ENCODE assay signal across 8 mouse cellular contexts in the genomic region with DNA sequence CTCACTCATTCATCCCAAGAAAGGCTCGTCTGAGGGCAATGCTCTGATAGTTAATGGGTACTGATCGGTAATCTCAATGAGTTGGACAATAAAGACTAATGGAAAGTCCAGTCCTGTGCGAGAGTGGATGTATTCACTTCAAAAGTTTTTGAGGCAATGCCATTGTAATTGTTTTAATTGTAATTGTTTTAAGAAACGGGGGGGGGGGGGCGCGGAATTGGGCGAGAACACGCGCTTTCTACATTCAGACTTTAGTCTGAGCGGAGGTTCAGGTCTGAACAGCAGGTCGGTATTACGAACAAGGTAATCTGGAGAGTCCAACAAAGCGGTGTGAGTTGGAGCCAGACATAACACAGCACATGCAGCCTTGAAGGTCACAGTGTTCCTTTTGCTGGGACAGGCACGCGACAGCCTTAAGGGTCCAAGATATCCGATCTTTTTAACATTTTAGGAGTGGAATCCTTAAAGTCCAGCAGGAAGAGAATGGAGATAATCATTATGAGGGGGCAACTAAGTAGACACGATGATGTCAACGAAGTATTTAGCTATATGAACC. TPM values are rescaled to one million over a fixed set of nuclear protein-coding genes. Genes with fewer than 3 reads are reported as not detected.
DNase-seq lines count a peak whose midpoint lies in the region; ATAC-seq and TF ChIP-seq lines count a peak whose summit lies in the region.

No protein-coding gene starts in this region.

- H3K4me1 ChIP-seq in cerebellum, adult 2 months (ENCODE audit: control insufficient read depth, insufficient read depth, low read length): no peaks in the 10 kb centered on the region
- H3K4me1 ChIP-seq in bone marrow macrophage, adult 2 months (ENCODE audit: control insufficient read depth, insufficient read depth, low read length): peaks cover 5% of the 10 kb centered on the region
- peaks cover 17% of the 10 kb centered on the region for H3K4me1 ChIP-seq in heart, embryonic 15.5 days (replicated peaks)
- 0 out of 2 replicates have a peak, but pooled peaks cover 3% of the 10 kb centered on the region for H3K4me1 ChIP-seq in limb, embryonic 11.5 days (ENCODE audit: control insufficient read depth, insufficient read depth, low read length)
- peaks cover 12% of the 10 kb centered on the region for H3K4me1 ChIP-seq in neural tube, embryonic 14.5 days (ENCODE audit: control insufficient read depth, insufficient read depth, low read length)

- peak overlapping the region; percentile 98 for H3K9ac ChIP-seq in heart, embryonic 15.5 days
- peak overlapping the region; percentile 92 for H3K9ac ChIP-seq in limb, embryonic 11.5 days (ENCODE audit: low read length)
- H3K9ac ChIP-seq in neural tube, embryonic 14.5 days (replicated peaks; ENCODE audit: low read depth, low read length): peak overlapping the region; percentile 93

- H3K36me3 ChIP-seq in heart, embryonic 15.5 days: peaks cover 18% of the 10 kb centered on the region
- 0 out of 2 replicates have a peak, but pooled peaks cover 3% of the 10 kb centered on the region for H3K36me3 ChIP-seq in limb, embryonic 11.5 days (ENCODE audit: control insufficient read depth, insufficient read depth, low read length)
- peaks cover 10% of the 10 kb centered on the region for H3K36me3 ChIP-seq in neural tube, embryonic 14.5 days (ENCODE audit: control insufficient read depth, insufficient read depth, low read length)

- 3% methylated on average over 18 of the region's 18 CpGs for WGBS in cerebellum, adult 2 months
- 2% methylated on average over 18 of the region's 18 CpGs for WGBS in heart, embryonic 15.5 days
- WGBS in limb, embryonic 11.5 days: 5% methylated on average over 18 of the region's 18 CpGs
- WGBS in neural tube, embryonic 14.5 days: 3% methylated on average over 18 of the region's 18 CpGs

- no peaks in the 10 kb centered on the region for H3K27me3 ChIP-seq in cerebellum, adult 2 months (ENCODE audit: control insufficient read depth, insufficient read depth, low read length)
- no peaks in the 10 kb centered on the region for H3K27me3 ChIP-seq in heart, embryonic 15.5 days
- no peaks in the 10 kb centered on the region for H3K27me3 ChIP-seq in limb, embryonic 11.5 days (ENCODE audit: control insufficient read depth, insufficient read depth, low read length)
- no peaks in the 10 kb centered on the region for H3K27me3 ChIP-seq in neural tube, embryonic 14.5 days (ENCODE audit: control insufficient read depth, insufficient read depth, low read length)

- H3K4me2 ChIP-seq in heart, embryonic 15.5 days: peak overlapping the region; percentile 95
- H3K4me2 ChIP-seq in limb, embryonic 11.5 days (ENCODE audit: low read depth, severe bottlenecking): peak overlapping the region; percentile 72
- peak overlapping the region; percentile 78 for H3K4me2 ChIP-seq in neural tube, embryonic 14.5 days (ENCODE audit: low read depth, low read length)

- peak in 1 of 2 experiments; percentile 18 for DNase-seq in cerebellum, adult 2 months
- DNase-seq in limb, embryonic 11.5 days (ENCODE audit: low spot score): peak; percentile 49
- DNase-seq in layer of hippocampus, postnatal 10 days (ENCODE audit: low spot score in 2 of 2): no peak
- DNase-seq in spleen, adult 18-20 months: no peak

- no peak for ATAC-seq in cerebellum, adult (ENCODE audit: insufficient number of reproducible peaks, low FRiP score, low TSS enrichment)
- ATAC-seq in heart, embryonic 15.5 days (replicated peaks; ENCODE audit: insufficient number of reproducible peaks, insufficient read depth, low FRiP score, low read depth): no peak
- ATAC-seq in limb, embryonic 11.5 days (ENCODE audit: insufficient number of reproducible peaks, low FRiP score, low TSS enrichment, low read depth): no peak
- ATAC-seq in neural tube, embryonic 14.5 days (ENCODE audit: low read depth): no peak

- 0 out of 2 replicates have a peak overlapping the region, but pooled peaks have one; percentile 79 for H3K27ac ChIP-seq in cerebellum, adult 2 months (ENCODE audit: insufficient read depth, low read length)
- H3K27ac ChIP-seq in bone marrow macrophage, adult 2 months (ENCODE audit: insufficient read depth, low read depth, low read length): peak overlapping the region; percentile 44
- peak overlapping the region; percentile 99 for H3K27ac ChIP-seq in heart, embryonic 15.5 days
- H3K27ac ChIP-seq in limb, embryonic 11.5 days (replicated peaks; ENCODE audit: low read depth, low read length): peak overlapping the region; percentile 92; the same call in 1 of the 2 replicates
- H3K27ac ChIP-seq in neural tube, embryonic 14.5 days (ENCODE audit: low read depth, low read length): peak overlapping the region; percentile 97

- no peak for TF ChIP-seq CTCF in cerebellum, adult 2 months (IDR thresholded peaks at IDR 0.05; ENCODE audit: borderline replicate concordance, insufficient read depth, low read depth, low read length)
- TF ChIP-seq CTCF in bone marrow macrophage, adult 2 months (IDR thresholded peaks at IDR 0.05; ENCODE audit: low read depth, low read length): no peak

- TF ChIP-seq POLR2A in cerebellum, adult 2 months (IDR thresholded peaks at IDR 0.05; ENCODE audit: borderline replicate concordance, insufficient read depth, low read length): no peak
- TF ChIP-seq POLR2A in bone marrow macrophage, adult 2 months (IDR thresholded peaks at IDR 0.05; ENCODE audit: borderline replicate concordance, low read depth, low read length): no peak

- peak overlapping the region; percentile 89 for H3K4me3 ChIP-seq in cerebellum, adult 2 months (replicated peaks; ENCODE audit: insufficient read depth, low read depth, low read length)
- peak overlapping the region; percentile 71 for H3K4me3 ChIP-seq in bone marrow macrophage, adult 2 months (ENCODE audit: insufficient read depth, low read length)
- H3K4me3 ChIP-seq in heart, embryonic 15.5 days: peak overlapping the region; percentile 92
- H3K4me3 ChIP-seq in limb, embryonic 11.5 days (ENCODE audit: low read depth, low read length): peak overlapping the region; percentile 80
- peak overlapping the region; percentile 76 for H3K4me3 ChIP-seq in neural tube, embryonic 14.5 days (ENCODE audit: low read depth, low read length)

- no peaks in the 10 kb centered on the region for H3K9me3 ChIP-seq in heart, embryonic 15.5 days (replicated peaks)
- H3K9me3 ChIP-seq in limb, embryonic 11.5 days (ENCODE audit: control insufficient read depth, low read length): no peaks in the 10 kb centered on the region
- no peaks in the 10 kb centered on the region for H3K9me3 ChIP-seq in neural tube, embryonic 14.5 days (ENCODE audit: control insufficient read depth, low read length)

RNA-seq across cellular contexts. Expression of a gene that starts 1.0 kb away (rescaled TPM):
- polyA plus RNA-seq in cerebellum, adult 2 months (2012; rRNA removed): 24.5 and 26.1 TPM in 2 replicates
- polyA plus RNA-seq in bone marrow macrophage, adult 2 months (2012; ENCODE audit: insufficient read depth, insufficient read length, missing spikeins): 17.6 and 18.6 TPM in 2 replicates
- polyA plus RNA-seq in heart, embryonic 15.5 days (2015; fragmentation: Nextera tagmentation; extraction: Ambion mirVana): 21.6 and 22.7 TPM in 2 replicates
- 44.4 and 47.9 TPM in 2 replicates for polyA plus RNA-seq in limb, embryonic 11.5 days (2014; fragmentation: Nextera tagmentation; extraction: Ambion mirVana)
- 38.4 and 38.7 TPM in 2 replicates for polyA plus RNA-seq in neural tube, embryonic 14.5 days (2014; fragmentation: Nextera tagmentation; extraction: Ambion mirVana)
- total RNA-seq in layer of hippocampus, postnatal 10 days (2021): 10 to 100 TPM; 38.2 to 44.0 TPM

RNA-seq across cellular contexts. Expression of a gene that starts 36.0 kb away (rescaled TPM):
- 4.3 and 4.7 TPM in 2 replicates for polyA plus RNA-seq in cerebellum, adult 2 months (2012; rRNA removed)
- polyA plus RNA-seq in bone marrow macrophage, adult 2 months (2012; ENCODE audit: insufficient read depth, insufficient read length, missing spikeins): 0.55 and 1.0 TPM in 2 replicates
- 0.72 and 0.77 TPM in 2 replicates for polyA plus RNA-seq in heart, embryonic 15.5 days (2015; fragmentation: Nextera tagmentation; extraction: Ambion mirVana)
- polyA plus RNA-seq in limb, embryonic 11.5 days (2014; fragmentation: Nextera tagmentation; extraction: Ambion mirVana): 1.8 and 2.0 TPM in 2 replicates
- 5.3 and 5.9 TPM in 2 replicates for polyA plus RNA-seq in neural tube, embryonic 14.5 days (2014; fragmentation: Nextera tagmentation; extraction: Ambion mirVana)
- 10 to 100 TPM; 14.0 to 15.0 TPM for total RNA-seq in layer of hippocampus, postnatal 10 days (2021)

RNA-seq across cellular contexts. Expression of a gene that starts 38.4 kb away (rescaled TPM):
- not detected in 2 replicates for polyA plus RNA-seq in cerebellum, adult 2 months (2012; rRNA removed)
- polyA plus RNA-seq in bone marrow macrophage, adult 2 months (2012; ENCODE audit: insufficient read depth, insufficient read length, missing spikeins): not detected in 2 replicates
- polyA plus RNA-seq in heart, embryonic 15.5 days (2015; fragmentation: Nextera tagmentation; extraction: Ambion mirVana): not detected in 2 replicates
- not detected in 2 replicates for polyA plus RNA-seq in limb, embryonic 11.5 days (2014; fragmentation: Nextera tagmentation; extraction: Ambion mirVana)
- not detected in 2 replicates for polyA plus RNA-seq in neural tube, embryonic 14.5 days (2014; fragmentation: Nextera tagmentation; extraction: Ambion mirVana)
- not detected for total RNA-seq in layer of hippocampus, postnatal 10 days (2021)

RNA-seq across cellular contexts. Expression of a gene that starts 44.1 kb away (rescaled TPM):
- not detected in 2 replicates for polyA plus RNA-seq in cerebellum, adult 2 months (2012; rRNA removed)
- polyA plus RNA-seq in bone marrow macrophage, adult 2 months (2012; ENCODE audit: insufficient read depth, insufficient read length, missing spikeins): not detected in 2 replicates
- not detected in 2 replicates for polyA plus RNA-seq in heart, embryonic 15.5 days (2015; fragmentation: Nextera tagmentation; extraction: Ambion mirVana)
- not detected in 2 replicates for polyA plus RNA-seq in limb, embryonic 11.5 days (2014; fragmentation: Nextera tagmentation; extraction: Ambion mirVana)
- polyA plus RNA-seq in neural tube, embryonic 14.5 days (2014; fragmentation: Nextera tagmentation; extraction: Ambion mirVana): not detected in 2 replicates
- not detected for total RNA-seq in layer of hippocampus, postnatal 10 days (2021)

Comparison
In these comparisons a context has a peak if more than half of its experiments do, and no peak if none do; other contexts are left out.
1. H3K27ac ChIP-seq: peak in every context shown above with its lines; median percentile 99 in heart, embryonic 15.5 days; 97 in neural tube, embryonic 14.5 days; 92 in limb, embryonic 11.5 days; 79 in cerebellum, adult 2 months; 44 in bone marrow macrophage, adult 2 months.